Mouse (Mus musculus): Measurements from ENCODE around the gene Msi2. TPM values are rescaled to one million over a fixed set of nuclear protein-coding genes. Genes with fewer than 3 reads are reported as not detected.

Msi2 gene
- total and polyA plus RNA-seq, 2 experiments from 2014 or later: 22.1 to 94.6 TPM

GRCm38 (mm10) chr11:88459946-88460736, 258.2 kb downstream of the Msi2 start:
- Histone ChIP-seq H3K9me3 (replicated peaks; ENCODE audit: control insufficient read depth, low read length) (no peaks in the 10 kb centered on the region), H3K4me1 (ENCODE audit: control insufficient read depth, insufficient read depth) (peaks cover 45% of the 10 kb centered on the region), H3K27me3 (ENCODE audit: control insufficient read depth, insufficient read depth, low read length) (no peaks in the 10 kb centered on the region), H3K36me3 (replicated peaks; ENCODE audit: control insufficient read depth, insufficient read depth, low read length) (no peaks in the 10 kb centered on the region), H3K27ac (ENCODE audit: low read depth) (peak overlapping the region; percentile 30), H3K4me2 (ENCODE audit: low read depth, low read length) (no peak overlapping the region), H3K9ac (replicated peaks; ENCODE audit: low read depth, low read length) (0 out of 2 replicates have a peak overlapping the region, but pooled peaks have one; percentile 18), H3K4me3 (ENCODE audit: low read depth, low read length) (no peak overlapping the region)
- TF ChIP-seq EP300 (IDR thresholded peaks at IDR 0.05; ENCODE audit: low read depth) (no peak), CTCF (IDR thresholded peaks at IDR 0.05; ENCODE audit: low read depth) (no peak)
- 55% methylated on average over 19 of the region's 19 CpGs for WGBS
- DNase-seq (ENCODE audit: low spot score) (no peak), ATAC-seq (ENCODE audit: insufficient read depth, low read depth) (no peak)

- TF ChIP-seq CTCF (IDR thresholded peaks at IDR 0.05; ENCODE audit: low read depth): no peak
- no peak for TF ChIP-seq EP300 (IDR thresholded peaks at IDR 0.05; ENCODE audit: low read depth)
- H3K9me3 ChIP-seq (replicated peaks; ENCODE audit: control insufficient read depth, low read length): no peaks in the 10 kb centered on the region
- H3K4me3 ChIP-seq (ENCODE audit: low read depth, low read length): no peak overlapping the region
- no peak for ATAC-seq (ENCODE audit: insufficient read depth, low read depth)
- H3K27ac ChIP-seq (ENCODE audit: low read depth): no peak overlapping the region
- no peak overlapping the region for H3K4me2 ChIP-seq (ENCODE audit: low read depth, low read length)
- H3K27me3 ChIP-seq (ENCODE audit: control insufficient read depth, insufficient read depth, low read length): no peaks in the 10 kb centered on the region
- H3K9ac ChIP-seq (replicated peaks; ENCODE audit: low read depth, low read length): no peak overlapping the region
- WGBS: 86% methylated on average over 10 of the region's 10 CpGs
- H3K36me3 ChIP-seq (replicated peaks; ENCODE audit: control insufficient read depth, insufficient read depth, low read length): no peaks in the 10 kb centered on the region
- peaks cover 40% of the 10 kb centered on the region for H3K4me1 ChIP-seq (ENCODE audit: control insufficient read depth, insufficient read depth)
- DNase-seq (ENCODE audit: low spot score): no peak
These were observed 261.0 kb downstream of the Msi2 start for GRCm38 (mm10) chr11:88457241-88457738.

GRCm38 (mm10) chr11:88454867-88455806, 263.2 kb downstream of the Msi2 start:
- no peak overlapping the region for H3K4me2 ChIP-seq (ENCODE audit: low read depth, low read length)
- 43% methylated on average over 19 of the region's 19 CpGs for WGBS
- ATAC-seq (ENCODE audit: insufficient read depth, low read depth) (no peak), DNase-seq (ENCODE audit: low spot score) (no peak)
- no peaks in the 10 kb centered on the region for H3K36me3 ChIP-seq (replicated peaks; ENCODE audit: control insufficient read depth, insufficient read depth, low read length)
- no peaks in the 10 kb centered on the region for H3K9me3 ChIP-seq (replicated peaks; ENCODE audit: control insufficient read depth, low read length)
- H3K27ac ChIP-seq (ENCODE audit: low read depth): peak overlapping the region; percentile 13; the same call in 1 of the 2 replicates
- H3K4me1 ChIP-seq (ENCODE audit: control insufficient read depth, insufficient read depth): peaks cover 41% of the 10 kb centered on the region
- peak overlapping the region; percentile 34 for H3K9ac ChIP-seq (replicated peaks; ENCODE audit: low read depth, low read length)
- H3K4me3 ChIP-seq (ENCODE audit: low read depth, low read length): no peak overlapping the region
- no peaks in the 10 kb centered on the region for H3K27me3 ChIP-seq (ENCODE audit: control insufficient read depth, insufficient read depth, low read length)
- TF ChIP-seq EP300 (IDR thresholded peaks at IDR 0.05; ENCODE audit: low read depth) (no peak), CTCF (IDR thresholded peaks at IDR 0.05; ENCODE audit: low read depth) (no peak)

- H3K4me1 ChIP-seq (ENCODE audit: control insufficient read depth, insufficient read depth): peaks cover 32% of the 10 kb centered on the region
- no peak overlapping the region for H3K4me2 ChIP-seq (ENCODE audit: low read depth, low read length)
- H3K27me3 ChIP-seq (ENCODE audit: control insufficient read depth, insufficient read depth, low read length): no peaks in the 10 kb centered on the region
- DNase-seq (ENCODE audit: low spot score) (no peak), ATAC-seq (ENCODE audit: insufficient read depth, low read depth) (peak; percentile 59)
- no peak overlapping the region for H3K4me3 ChIP-seq (ENCODE audit: low read depth, low read length)
- peaks cover 5% of the 10 kb centered on the region for H3K36me3 ChIP-seq (replicated peaks; ENCODE audit: control insufficient read depth, insufficient read depth, low read length)
- TF ChIP-seq CTCF (IDR thresholded peaks at IDR 0.05; ENCODE audit: low read depth) (peak; percentile 33; the same call in 1 of the 2 replicates), EP300 (IDR thresholded peaks at IDR 0.05; ENCODE audit: low read depth) (no peak)
- H3K9me3 ChIP-seq (replicated peaks; ENCODE audit: control insufficient read depth, low read length): no peaks in the 10 kb centered on the region
- peak overlapping the region; percentile 73 for H3K27ac ChIP-seq (ENCODE audit: low read depth)
- H3K9ac ChIP-seq (replicated peaks; ENCODE audit: low read depth, low read length): no peak overlapping the region
- WGBS: 59% methylated on average over 6 of the region's 6 CpGs
These were observed 269.1 kb downstream of the Msi2 start for GRCm38 (mm10) chr11:88449180-88449579.

- no peaks in the 10 kb centered on the region for H3K27me3 ChIP-seq (ENCODE audit: control insufficient read depth, insufficient read depth, low read length)
- DNase-seq (ENCODE audit: low spot score): peak; percentile 49
- H3K36me3 ChIP-seq (replicated peaks; ENCODE audit: control insufficient read depth, insufficient read depth, low read length): peaks cover 9% of the 10 kb centered on the region
- WGBS: 27% methylated on average over 3 of the region's 3 CpGs
- no peak overlapping the region for H3K4me2 ChIP-seq (ENCODE audit: low read depth, low read length)
- no peak overlapping the region for H3K4me3 ChIP-seq (ENCODE audit: low read depth, low read length)
- H3K4me1 ChIP-seq (ENCODE audit: control insufficient read depth, insufficient read depth): peaks cover 32% of the 10 kb centered on the region
- H3K9me3 ChIP-seq (replicated peaks; ENCODE audit: control insufficient read depth, low read length): no peaks in the 10 kb centered on the region
- peak; percentile 79 for ATAC-seq (ENCODE audit: insufficient read depth, low read depth)
- peak overlapping the region; percentile 73 for H3K27ac ChIP-seq (ENCODE audit: low read depth)
- no peak for TF ChIP-seq CTCF (IDR thresholded peaks at IDR 0.05; ENCODE audit: low read depth)
- no peak for TF ChIP-seq EP300 (IDR thresholded peaks at IDR 0.05; ENCODE audit: low read depth)
- H3K9ac ChIP-seq (replicated peaks; ENCODE audit: low read depth, low read length): no peak overlapping the region
These were observed 269.7 kb downstream of the Msi2 start for GRCm38 (mm10) chr11:88448571-88448970.
